Mouse (Mus musculus) cerebellum, adult 18-20 months (tissue): ENCODE measurements around the gene Tnfsf15.

ENCODE experiments used
- DNase-seq, 2 experiments: peaks; one replicate each; pipeline ENCODE4 v3.0.0; 2021

Gene Tnfsf15

GRCm38 (mm10) chr4:63683716-63684115 is 61.2 kb downstream of the Tnfsf15 start:
- DNase-seq: no peak

- DNase-seq: no peak
These were observed 61.9 kb downstream of the Tnfsf15 start for GRCm38 (mm10) chr4:63683056-63683455.

- no peak for DNase-seq
These were observed 62.5 kb downstream of the Tnfsf15 start for GRCm38 (mm10) chr4:63682441-63682840.

- DNase-seq: no peak
These were observed 63.4 kb downstream of the Tnfsf15 start for GRCm38 (mm10) chr4:63681557-63681956.
